Mouse (Mus musculus): Measurements from ENCODE around the gene Actr2.
A peak's percentile ranks its signal among the peaks of the same experiment; 100 is the strongest.

GRCm38 (mm10) chr11:20132955-20133562 lies 20.3 kb upstream of the Actr2 start:
- TF ChIP-seq CTCF (IDR thresholded peaks at IDR 0.05; ENCODE audit: low read depth, low read length) (peak; percentile 65), POLR2A (IDR thresholded peaks at IDR 0.05; ENCODE audit: borderline replicate concordance, low read depth, low read length) (no peak)
